Mouse (Mus musculus) stomach, postnatal 0 days (tissue): ENCODE measurements around the gene Smap2.

Experiments used
- CTCF ChIP-seq: IDR thresholded peaks from 2 replicates; pipeline ENCODE4 v1.5.1; 2016; ENCODE audit warnings: antibody characterized with exemption, low read depth, mild to moderate bottlenecking, moderate library complexity
- EP300 ChIP-seq: optimal IDR thresholded peaks from 2 replicates; pipeline ENCODE3; 2016; ENCODE audit warnings: antibody characterized with exemption

DNA sequence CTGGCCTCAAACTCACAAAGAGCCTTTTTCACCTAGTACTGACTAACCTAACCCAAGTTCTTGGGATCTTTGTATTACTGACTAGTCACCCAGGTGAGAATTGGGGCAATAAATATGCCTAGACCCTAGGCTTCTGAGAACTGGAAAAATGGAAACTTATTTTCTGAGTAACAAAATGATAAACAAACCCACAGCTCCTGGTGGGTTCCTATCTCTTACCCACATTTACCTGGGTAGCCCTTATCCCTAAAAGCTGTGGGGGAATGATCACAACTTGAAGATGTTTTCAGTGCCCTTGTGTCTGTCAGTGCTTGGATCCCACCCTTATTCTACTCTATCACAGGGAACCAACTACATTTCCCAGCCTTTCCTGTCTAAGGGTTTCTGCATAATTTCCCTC, 10.0 kb downstream of the Smap2 start:
- TF ChIP-seq CTCF (no peak), EP300 (no peak)
